Mouse (Mus musculus) intestine, embryonic 16.5 days (tissue): Measurements from ENCODE around the gene Cep41. TPM values are rescaled to one million over a fixed set of nuclear protein-coding genes. Genes with fewer than 3 reads are reported as not detected.

ENCODE experiments used
- ATAC-seq: fragments of 200-750 bp; cut with Nextera tagmentation; 2 replicates; pipeline ENCODE4 v1.8.0; 2017; ENCODE audit warnings: moderate TSS enrichment, moderate library complexity
- H3K27ac ChIP-seq: fragments of 300-500 bp; sonication (generic); 2 replicates; pipeline ENCODE4 v1.5.1; 2014; ENCODE audit warnings: mild to moderate bottlenecking, low read length
- H3K27me3 ChIP-seq: fragments of 300-500 bp; sonication (generic); replicated peaks from 2 replicates; pipeline ENCODE4 v1.6.1; 2014; ENCODE audit warnings: low read length, control low read depth, mixed read lengths; ENCODE audit not compliant: control insufficient read depth, insufficient read depth
- H3K36me3 ChIP-seq: fragments of 300-500 bp; sonication (generic); 2 replicates; pipeline ENCODE4 v1.6.1; 2014; ENCODE audit warnings: low read length, control low read depth; ENCODE audit not compliant: control insufficient read depth, insufficient read depth
- H3K4me1 ChIP-seq: fragments of 300-500 bp; sonication (generic); 2 replicates; pipeline ENCODE4 v1.6.1; 2014; ENCODE audit warnings: low read length, control low read depth, mixed read lengths; ENCODE audit not compliant: control insufficient read depth, insufficient read depth
- H3K4me2 ChIP-seq: fragments of 300-500 bp; sonication (generic); 2 replicates; pipeline ENCODE4 v1.6.1; 2014; ENCODE audit warnings: low read depth, low read length, control low read depth
- H3K4me3 ChIP-seq: fragments of 300-500 bp; sonication (generic); 2 replicates; pipeline ENCODE4 v1.5.1; 2014; ENCODE audit warnings: mild to moderate bottlenecking, low read length
- H3K9ac ChIP-seq: fragments of 300-500 bp; sonication (generic); 2 replicates; pipeline ENCODE4 v1.6.1; 2014; ENCODE audit warnings: low read depth, low read length
- H3K9me3 ChIP-seq: fragments of 300-500 bp; sonication (generic); 2 replicates; pipeline ENCODE4 v1.6.1; 2016; ENCODE audit warnings: low read length, control low read depth; ENCODE audit not compliant: control insufficient read depth
- WGBS: fragments of 180-500 bp; shearing (Covaris S2); extraction: QIAGEN DNeasy Blood & Tissue Kit; methylation state at CpG from one replicate; pipeline ENCODE4 v1.1.7; 2014; 5-methylcytosine and 5-hydroxymethylcytosine counted together
- polyA plus RNA-seq: library from polyadenylated mRNA; unstranded; fragments of >200 nt; fragmentation: Nextera tagmentation; extraction: Ambion mirVana; gene quantifications from 2 replicates; pipeline ENCODE4 v1.2.1, GENCODE M21; 2015

The Cep41 gene
- polyA plus RNA-seq, 1 experiment from 2014 or later, result 6.6 TPM

GRCm38 (mm10) chr6:30629989-30630388, 63.6 kb downstream of the Cep41 start:
- 80% methylated on average over 1 of the region's 1 CpGs for WGBS
- no peak for ATAC-seq

GRCm38 (mm10) chr6:30628152-30628551, 65.4 kb downstream of the Cep41 start:
- Histone ChIP-seq H3K36me3 (no peaks in the 10 kb centered on the region), H3K9me3 (no peaks in the 10 kb centered on the region), H3K27me3 (no peaks in the 10 kb centered on the region), H3K27ac (no peak overlapping the region), H3K9ac (no peak overlapping the region), H3K4me3 (no peak overlapping the region), H3K4me1 (no peaks in the 10 kb centered on the region), H3K4me2 (no peak overlapping the region)
- WGBS, result 38% methylated on average over 6 of the region's 6 CpGs
- ATAC-seq, result no peak

More at GRCm38 (mm10) chr6:30629989-30630388, 63.6 kb downstream of the Cep41 start:
- no peak overlapping the region for H3K27ac ChIP-seq
- H3K9ac ChIP-seq, result no peak overlapping the region
- no peak overlapping the region for H3K4me2 ChIP-seq
- H3K9me3 ChIP-seq, result no peaks in the 10 kb centered on the region
- H3K27me3 ChIP-seq, result no peaks in the 10 kb centered on the region
- no peaks in the 10 kb centered on the region; the same call in 1 of the 2 replicates for H3K4me1 ChIP-seq
- H3K4me3 ChIP-seq, result no peak overlapping the region
- no peaks in the 10 kb centered on the region for H3K36me3 ChIP-seq

- H3K9ac ChIP-seq, result no peak overlapping the region
- H3K4me3 ChIP-seq, result no peak overlapping the region
- H3K27ac ChIP-seq, result no peak overlapping the region
- no peaks in the 10 kb centered on the region for H3K4me1 ChIP-seq
- H3K36me3 ChIP-seq, result no peaks in the 10 kb centered on the region
- no peak overlapping the region for H3K4me2 ChIP-seq
- no peaks in the 10 kb centered on the region for H3K27me3 ChIP-seq
- ATAC-seq, result no peak
- WGBS, result 87% methylated on average over 9 of the region's 9 CpGs
- no peaks in the 10 kb centered on the region for H3K9me3 ChIP-seq
These were observed 68.8 kb downstream of the Cep41 start for GRCm38 (mm10) chr6:30624763-30625162.

GRCm38 (mm10) chr6:30621986-30622389, 71.6 kb downstream of the Cep41 start:
- 45% methylated on average over 4 of the region's 4 CpGs for whole genome bisulfite sequencing
- Histone ChIP-seq H3K9me3 (no peaks in the 10 kb centered on the region), H3K27ac (0 out of 2 replicates have a peak overlapping the region, but pooled peaks have one; percentile 8), H3K27me3 (no peaks in the 10 kb centered on the region), H3K4me2 (no peak overlapping the region), H3K9ac (no peak overlapping the region), H3K4me3 (no peak overlapping the region), H3K4me1 (peaks cover 13% of the 10 kb centered on the region), H3K36me3 (no peaks in the 10 kb centered on the region)
- no peak for ATAC-seq

- 84% methylated on average over 6 of the region's 6 CpGs for WGBS
- no peaks in the 10 kb centered on the region for H3K9me3 ChIP-seq
- no peak overlapping the region for H3K9ac ChIP-seq
- H3K4me1 ChIP-seq, result peaks cover 18% of the 10 kb centered on the region
- ATAC-seq, result no peak
- no peak overlapping the region for H3K4me3 ChIP-seq
- H3K36me3 ChIP-seq, result no peaks in the 10 kb centered on the region
- peak overlapping the region; percentile 23 for H3K27ac ChIP-seq
- no peak overlapping the region for H3K4me2 ChIP-seq
- no peaks in the 10 kb centered on the region for H3K27me3 ChIP-seq
These were observed 72.6 kb downstream of the Cep41 start for GRCm38 (mm10) chr6:30620994-30621393.

GRCm38 (mm10) chr6:30620591-30620990, 73.0 kb downstream of the Cep41 start:
- Histone ChIP-seq H3K9ac (no peak overlapping the region), H3K27ac (no peak overlapping the region), H3K4me2 (no peak overlapping the region), H3K9me3 (no peaks in the 10 kb centered on the region), H3K4me3 (no peak overlapping the region), H3K4me1 (peaks cover 21% of the 10 kb centered on the region), H3K36me3 (no peaks in the 10 kb centered on the region), H3K27me3 (no peaks in the 10 kb centered on the region)
- 77% methylated on average over 4 of the region's 4 CpGs for WGBS
- ATAC-seq, result no peak

GRCm38 (mm10) chr6:30619606-30620005, 73.9 kb downstream of the Cep41 start:
- Histone ChIP-seq H3K4me1 (peaks cover 22% of the 10 kb centered on the region), H3K9ac (no peak overlapping the region), H3K27me3 (no peaks in the 10 kb centered on the region), H3K4me2 (no peak overlapping the region), H3K9me3 (no peaks in the 10 kb centered on the region), H3K27ac (no peak overlapping the region), H3K36me3 (no peaks in the 10 kb centered on the region), H3K4me3 (no peak overlapping the region)
- 81% methylated on average over 5 of the region's 5 CpGs for WGBS
- ATAC-seq, result no peak

GRCm38 (mm10) chr6:30618735-30619134, 74.8 kb downstream of the Cep41 start:
- Histone ChIP-seq H3K27me3 (no peaks in the 10 kb centered on the region), H3K27ac (no peak overlapping the region), H3K36me3 (no peaks in the 10 kb centered on the region), H3K9ac (no peak overlapping the region), H3K4me2 (no peak overlapping the region), H3K4me3 (no peak overlapping the region), H3K4me1 (peaks cover 22% of the 10 kb centered on the region), H3K9me3 (no peaks in the 10 kb centered on the region)
- ATAC-seq, result no peak
- 63% methylated on average over 6 of the region's 6 CpGs for WGBS

- Histone ChIP-seq H3K27ac (0 out of 2 replicates have a peak overlapping the region, but pooled peaks have one; percentile 26), H3K27me3 (no peaks in the 10 kb centered on the region), H3K9ac (no peak overlapping the region), H3K4me1 (peaks cover 22% of the 10 kb centered on the region), H3K4me3 (no peak overlapping the region), H3K36me3 (no peaks in the 10 kb centered on the region), H3K4me2 (peak overlapping the region; percentile 38), H3K9me3 (no peaks in the 10 kb centered on the region)
- ATAC-seq, result peak; percentile 67; the same call in 1 of the 2 replicates
- WGBS, result 29% methylated on average over 18 of the region's 18 CpGs
These were observed 75.5 kb downstream of the Cep41 start for GRCm38 (mm10) chr6:30617959-30618590.
